Mouse (Mus musculus): ENCODE measurements around the gene Znrf1. TPM values are rescaled to one million over a fixed set of nuclear protein-coding genes. Genes with fewer than 3 reads are reported as not detected.

Znrf1 gene
- polyA plus RNA-seq, 1 experiment from 2014 or later = 33.1 TPM

DNA sequence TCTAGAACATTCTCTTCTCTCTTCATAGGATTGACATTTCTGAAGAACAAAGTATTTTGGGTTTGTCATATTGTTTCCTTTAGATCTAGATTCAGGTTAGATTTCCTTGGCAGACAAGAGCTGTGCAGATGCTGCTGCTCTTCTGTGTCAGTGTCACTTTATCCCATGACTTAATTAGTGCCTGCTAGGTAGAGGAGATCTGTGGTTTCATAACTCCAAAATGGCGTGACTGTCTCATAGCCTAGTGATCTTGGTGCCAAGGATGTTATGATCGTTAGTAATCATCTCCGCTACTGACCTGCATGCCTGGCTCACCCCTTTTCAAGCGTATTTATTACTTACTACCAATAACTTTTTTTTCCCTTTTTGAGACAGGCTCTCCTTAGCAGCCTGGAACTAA is 34.0 kb downstream of the Znrf1 start:
- ATAC-seq (ENCODE audit: insufficient number of reproducible peaks, low FRiP score) = no peak
- Histone ChIP-seq H3K27ac (ENCODE audit: poor library complexity, severe bottlenecking) (no peak overlapping the region), H3K36me3 (no peaks in the 10 kb centered on the region; the same call in 1 of the 2 replicates), H3K9ac (no peak overlapping the region), H3K4me3 (no peak overlapping the region), H3K4me1 (replicated peaks) (peaks cover 69% of the 10 kb centered on the region), H3K9me3 (replicated peaks) (no peaks in the 10 kb centered on the region), H3K27me3 (replicated peaks) (no peaks in the 10 kb centered on the region), H3K4me2 (no peak overlapping the region)
- 87% methylated on average over 4 of the region's 4 CpGs for WGBS

DNA sequence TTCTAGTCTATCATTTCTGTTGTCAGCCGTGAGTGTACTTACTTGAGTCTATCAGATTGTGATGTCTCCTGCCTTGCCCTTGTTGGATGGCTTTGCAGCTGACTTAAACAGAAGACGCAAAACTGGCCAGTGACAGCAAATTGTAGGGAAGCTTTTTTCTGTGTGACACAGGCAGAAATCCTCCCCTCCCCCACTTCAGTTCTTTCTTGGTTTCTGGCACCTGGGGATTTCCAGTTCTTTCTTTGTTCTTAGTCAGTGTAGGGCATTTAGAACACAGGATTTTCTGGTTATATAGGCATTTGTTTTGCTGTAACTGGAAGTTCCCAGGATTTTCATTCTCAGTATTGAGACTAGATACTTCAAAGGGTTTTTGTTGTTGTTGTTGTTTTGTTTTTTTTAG is 34.5 kb downstream of the Znrf1 start:
- ATAC-seq (ENCODE audit: insufficient number of reproducible peaks, low FRiP score) = no peak
- H3K4me3 ChIP-seq = no peak overlapping the region
- H3K9me3 ChIP-seq (replicated peaks) = no peaks in the 10 kb centered on the region
- peaks cover 64% of the 10 kb centered on the region for H3K4me1 ChIP-seq (replicated peaks)
- no peak overlapping the region for H3K9ac ChIP-seq
- peaks cover 1% of the 10 kb centered on the region; the same call in 1 of the 2 replicates for H3K36me3 ChIP-seq
- no peak overlapping the region for H3K4me2 ChIP-seq
- H3K27me3 ChIP-seq (replicated peaks) = no peaks in the 10 kb centered on the region
- 51% methylated on average over 2 of the region's 2 CpGs for WGBS
- H3K27ac ChIP-seq (ENCODE audit: poor library complexity, severe bottlenecking) = no peak overlapping the region

- ATAC-seq (ENCODE audit: insufficient number of reproducible peaks, low FRiP score) = no peak
- H3K27ac ChIP-seq (ENCODE audit: poor library complexity, severe bottlenecking) = no peak overlapping the region
- H3K4me3 ChIP-seq = no peak overlapping the region
- no peak overlapping the region for H3K4me2 ChIP-seq
- H3K9me3 ChIP-seq (replicated peaks) = no peaks in the 10 kb centered on the region
- peaks cover 8% of the 10 kb centered on the region; the same call in 1 of the 2 replicates for H3K36me3 ChIP-seq
- H3K9ac ChIP-seq = no peak overlapping the region
- 91% methylated on average over 10 of the region's 10 CpGs for WGBS
- H3K4me1 ChIP-seq (replicated peaks) = peaks cover 55% of the 10 kb centered on the region
- H3K27me3 ChIP-seq (replicated peaks) = no peaks in the 10 kb centered on the region
Observed at GRCm38 (mm10) chr8:111571661-111572060, 35.8 kb downstream of the Znrf1 start.

- ATAC-seq (ENCODE audit: insufficient number of reproducible peaks, low FRiP score) = no peak
Observed at GRCm38 (mm10) chr8:111572431-111572830, 36.5 kb downstream of the Znrf1 start.

DNA sequence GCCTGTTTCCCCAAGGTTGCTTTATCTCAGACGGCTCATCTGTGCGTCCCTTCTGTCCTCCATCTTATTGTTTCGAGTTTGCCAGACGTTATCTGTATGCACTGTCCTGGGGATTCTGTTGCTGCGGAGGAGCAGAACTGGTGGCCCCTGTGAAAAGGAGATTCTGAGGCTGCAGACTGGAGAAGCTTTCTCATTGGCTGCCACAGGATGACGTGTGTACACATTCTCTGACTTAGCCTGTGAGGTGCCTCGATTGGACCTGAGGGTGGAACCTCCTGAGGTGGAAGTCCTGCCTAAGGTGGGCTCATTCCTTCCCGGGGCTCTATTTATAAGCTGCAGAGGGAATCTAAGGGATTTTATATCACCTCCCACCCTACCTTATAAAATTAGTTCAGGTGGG is 37.7 kb downstream of the Znrf1 start:
- Histone ChIP-seq H3K27me3 (replicated peaks) (no peaks in the 10 kb centered on the region), H3K4me3 (peak overlapping the region; percentile 28), H3K27ac (ENCODE audit: poor library complexity, severe bottlenecking) (peak overlapping the region; percentile 41), H3K4me1 (replicated peaks) (peaks cover 58% of the 10 kb centered on the region), H3K4me2 (peak overlapping the region; percentile 58), H3K9me3 (replicated peaks) (no peaks in the 10 kb centered on the region), H3K36me3 (peaks cover 8% of the 10 kb centered on the region; the same call in 1 of the 2 replicates), H3K9ac (0 out of 2 replicates have a peak overlapping the region, but pooled peaks have one; percentile 24)
- ATAC-seq (ENCODE audit: insufficient number of reproducible peaks, low FRiP score) = peak; percentile 95
- WGBS = 19% methylated on average over 8 of the region's 8 CpGs

More at GRCm38 (mm10) chr8:111572431-111572830, 36.5 kb downstream of the Znrf1 start:
- H3K4me3 ChIP-seq = no peak overlapping the region
- H3K27ac ChIP-seq (ENCODE audit: poor library complexity, severe bottlenecking) = no peak overlapping the region
- no peaks in the 10 kb centered on the region for H3K9me3 ChIP-seq (replicated peaks)
- H3K4me2 ChIP-seq = no peak overlapping the region
- 81% methylated on average over 2 of the region's 2 CpGs for WGBS
- H3K9ac ChIP-seq = no peak overlapping the region
- peaks cover 61% of the 10 kb centered on the region for H3K4me1 ChIP-seq (replicated peaks)
- peaks cover 8% of the 10 kb centered on the region; the same call in 1 of the 2 replicates for H3K36me3 ChIP-seq
- no peaks in the 10 kb centered on the region for H3K27me3 ChIP-seq (replicated peaks)

DNA sequence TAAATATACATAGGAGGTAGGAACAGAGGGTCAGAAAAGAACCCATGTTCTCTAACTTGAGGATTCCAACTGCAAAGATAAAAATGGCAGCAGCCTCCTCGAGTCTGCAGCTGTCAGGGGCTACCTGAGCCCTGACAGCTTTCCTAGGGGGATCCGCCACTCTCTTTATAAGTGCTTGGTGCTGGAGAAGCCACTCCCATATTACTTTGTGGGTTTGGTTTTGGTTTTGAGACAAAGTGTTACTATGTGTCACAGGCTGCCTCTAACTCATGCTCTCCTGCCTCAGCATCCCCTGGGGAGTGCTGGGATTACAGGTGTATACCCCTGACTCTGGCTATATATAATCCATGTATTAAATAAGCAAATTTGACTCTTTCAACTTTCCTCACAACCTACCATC is 38.1 kb downstream of the Znrf1 start:
- H3K4me2 ChIP-seq = peak overlapping the region; percentile 58; the same call in 1 of the 2 replicates
- peaks cover 56% of the 10 kb centered on the region for H3K4me1 ChIP-seq (replicated peaks)
- no peak overlapping the region for H3K4me3 ChIP-seq
- no peak overlapping the region for H3K27ac ChIP-seq (ENCODE audit: poor library complexity, severe bottlenecking)
- 60% methylated on average over 2 of the region's 2 CpGs for WGBS
- H3K36me3 ChIP-seq = peaks cover 8% of the 10 kb centered on the region; the same call in 1 of the 2 replicates
- no peaks in the 10 kb centered on the region for H3K9me3 ChIP-seq (replicated peaks)
- no peaks in the 10 kb centered on the region for H3K27me3 ChIP-seq (replicated peaks)
- ATAC-seq (ENCODE audit: insufficient number of reproducible peaks, low FRiP score) = no peak
- no peak overlapping the region for H3K9ac ChIP-seq

- ATAC-seq (ENCODE audit: insufficient number of reproducible peaks, low FRiP score) = no peak
- H3K27ac ChIP-seq (ENCODE audit: poor library complexity, severe bottlenecking) = no peak overlapping the region
- H3K4me1 ChIP-seq (replicated peaks) = peaks cover 56% of the 10 kb centered on the region
- H3K27me3 ChIP-seq (replicated peaks) = no peaks in the 10 kb centered on the region
- 82% methylated on average over 4 of the region's 4 CpGs for WGBS
- no peaks in the 10 kb centered on the region for H3K9me3 ChIP-seq (replicated peaks)
- H3K9ac ChIP-seq = no peak overlapping the region
- no peak overlapping the region for H3K4me3 ChIP-seq
- H3K36me3 ChIP-seq = peaks cover 8% of the 10 kb centered on the region; the same call in 1 of the 2 replicates
- H3K4me2 ChIP-seq = no peak overlapping the region
Observed at GRCm38 (mm10) chr8:111575492-111575891, 39.6 kb downstream of the Znrf1 start.

DNA sequence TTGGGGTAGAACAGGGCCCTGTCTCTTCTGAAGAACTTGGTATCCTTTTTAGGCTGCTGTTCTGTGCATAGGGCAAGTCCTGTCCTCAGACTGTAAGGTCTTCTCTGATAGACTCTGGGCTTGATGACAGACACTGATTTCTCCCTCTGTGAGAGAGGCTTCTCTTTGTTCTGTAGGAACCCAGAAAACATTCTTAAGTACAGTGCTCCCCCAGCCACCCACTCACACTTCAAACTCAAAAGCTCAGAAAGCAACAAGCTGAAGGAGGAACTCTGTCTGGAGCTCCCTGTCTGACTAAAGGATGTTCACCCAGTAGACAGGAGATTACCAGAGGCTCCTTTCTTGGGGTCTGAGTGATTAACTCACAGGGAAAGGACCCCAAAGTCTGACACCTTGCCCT is 40.6 kb downstream of the Znrf1 start:
- Histone ChIP-seq H3K4me3 (no peak overlapping the region), H3K4me2 (no peak overlapping the region), H3K9me3 (replicated peaks) (no peaks in the 10 kb centered on the region), H3K27me3 (replicated peaks) (no peaks in the 10 kb centered on the region), H3K9ac (no peak overlapping the region), H3K27ac (ENCODE audit: poor library complexity, severe bottlenecking) (no peak overlapping the region), H3K36me3 (peaks cover 8% of the 10 kb centered on the region; the same call in 1 of the 2 replicates), H3K4me1 (replicated peaks) (peaks cover 58% of the 10 kb centered on the region)
- no peak for ATAC-seq (ENCODE audit: insufficient number of reproducible peaks, low FRiP score)

DNA sequence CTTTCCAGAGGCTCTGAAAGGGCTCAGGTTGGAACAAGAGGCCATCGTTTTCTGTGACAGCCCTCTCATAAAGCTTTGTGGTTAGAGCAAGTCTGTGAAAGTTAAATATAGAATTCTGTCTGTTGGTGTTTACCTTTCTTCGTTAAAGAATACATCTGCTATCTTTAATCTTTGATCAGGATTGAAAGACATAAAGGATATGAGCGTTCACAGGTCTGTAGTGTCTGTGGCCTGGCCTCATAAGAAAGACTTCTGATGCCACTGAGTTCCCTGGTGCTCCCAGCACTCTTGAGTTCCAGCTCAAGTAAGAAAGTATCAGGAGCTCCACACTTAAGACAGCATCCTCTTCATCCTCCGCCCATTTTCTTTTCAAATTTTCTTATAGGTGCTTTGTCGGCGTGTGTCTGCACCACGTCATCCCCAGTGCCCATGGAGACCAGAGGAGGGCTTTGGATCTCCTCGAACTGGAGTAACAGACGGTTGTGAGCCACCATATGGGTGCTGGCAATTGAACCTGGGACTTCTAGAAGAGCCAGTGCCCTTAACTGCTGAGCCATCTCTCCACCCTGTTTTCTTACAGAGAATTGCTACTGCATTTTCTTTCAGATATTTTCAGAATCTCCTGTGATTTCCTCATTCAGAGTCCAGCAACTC is 42.1 kb downstream of the Znrf1 start:
- H3K4me3 ChIP-seq = no peak overlapping the region
- 79% methylated on average over 9 of the region's 9 CpGs for WGBS
- ATAC-seq (ENCODE audit: insufficient number of reproducible peaks, low FRiP score) = no peak

GRCm38 (mm10) chr8:111579318-111579717 is 43.4 kb downstream of the Znrf1 start:
- Histone ChIP-seq H3K27me3 (replicated peaks) (no peaks in the 10 kb centered on the region), H3K9me3 (replicated peaks) (peaks cover 7% of the 10 kb centered on the region), H3K4me1 (replicated peaks) (peaks cover 37% of the 10 kb centered on the region), H3K4me2 (no peak overlapping the region), H3K9ac (no peak overlapping the region), H3K4me3 (no peak overlapping the region), H3K36me3 (peaks cover 8% of the 10 kb centered on the region), H3K27ac (ENCODE audit: poor library complexity, severe bottlenecking) (no peak overlapping the region)
- ATAC-seq (ENCODE audit: insufficient number of reproducible peaks, low FRiP score) = no peak
- WGBS = 97% methylated on average over 1 of the region's 1 CpGs

More for the DNA sequence above, 42.1 kb downstream of the Znrf1 start:
- no peak overlapping the region for H3K4me2 ChIP-seq
- H3K9me3 ChIP-seq (replicated peaks) = no peaks in the 10 kb centered on the region
- H3K27ac ChIP-seq (ENCODE audit: poor library complexity, severe bottlenecking) = no peak overlapping the region
- H3K27me3 ChIP-seq (replicated peaks) = no peaks in the 10 kb centered on the region
- peaks cover 8% of the 10 kb centered on the region; the same call in 1 of the 2 replicates for H3K36me3 ChIP-seq
- peaks cover 45% of the 10 kb centered on the region for H3K4me1 ChIP-seq (replicated peaks)
- no peak overlapping the region for H3K9ac ChIP-seq

DNA sequence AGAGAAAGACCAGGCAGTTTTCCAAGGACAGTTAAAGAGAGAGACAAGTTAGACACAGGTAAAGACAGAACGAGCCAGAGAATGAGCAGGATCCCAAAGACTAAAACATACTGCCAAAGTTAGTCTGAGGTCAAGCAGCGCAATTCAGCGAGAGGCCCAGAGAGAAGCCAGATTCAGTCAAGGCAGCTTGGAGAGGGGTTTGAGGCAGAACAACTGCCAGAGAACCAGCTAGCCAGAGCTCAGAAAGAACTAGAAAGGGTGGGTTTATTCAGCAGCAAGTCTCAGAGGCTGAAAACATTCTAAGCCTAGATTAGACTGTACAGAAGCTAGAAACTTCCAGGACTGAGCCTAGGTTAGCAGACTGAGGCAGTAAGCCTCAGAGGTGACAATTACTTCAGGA is 44.4 kb downstream of the Znrf1 start:
- 79% methylated on average over 3 of the region's 3 CpGs for WGBS
- Histone ChIP-seq H3K27ac (ENCODE audit: poor library complexity, severe bottlenecking) (peak overlapping the region; percentile 7; the same call in 1 of the 2 replicates), H3K4me3 (no peak overlapping the region), H3K4me2 (no peak overlapping the region), H3K4me1 (replicated peaks) (peaks cover 34% of the 10 kb centered on the region), H3K9me3 (replicated peaks) (peaks cover 7% of the 10 kb centered on the region), H3K36me3 (peaks cover 8% of the 10 kb centered on the region; the same call in 1 of the 2 replicates), H3K27me3 (replicated peaks) (no peaks in the 10 kb centered on the region), H3K9ac (no peak overlapping the region)
- ATAC-seq (ENCODE audit: insufficient number of reproducible peaks, low FRiP score) = no peak

Measured in heart, embryonic 12.5 days (tissue).